Mouse (Mus musculus) macrophage (primary cell): ENCODE data around the gene Krt80. TPM values are rescaled to one million over a fixed set of nuclear protein-coding genes. Genes with fewer than 3 reads are reported as not detected.

Experiments used
- H3K27ac ChIP-seq: fragments of 350-480 bp; formaldehyde crosslinking; 2 replicates; pipeline ENCODE4 v1.9.0; 2021
- H3K36me3 ChIP-seq: fragments of 350-480 bp; formaldehyde crosslinking; 2 replicates; pipeline ENCODE4 v1.9.0; 2021; ENCODE audit errors: inconsistent target
- H3K4me3 ChIP-seq: fragments of 350-480 bp; formaldehyde crosslinking; 2 replicates; pipeline ENCODE4 v1.9.0; 2021; ENCODE audit errors: inconsistent target
- H3K79me2 ChIP-seq: fragments of 350-480 bp; formaldehyde crosslinking; 2 replicates; pipeline ENCODE4 v1.9.0; 2021; ENCODE audit errors: inconsistent target
- WGBS: methylation state at CpG from one replicate; pipeline ENCODE4 v1.1.7; 2026; ENCODE audit warnings: inconsistent platforms; ENCODE audit not compliant: missing documents; 5-methylcytosine and 5-hydroxymethylcytosine counted together
- polyA plus RNA-seq: library from polyadenylated mRNA; stranded (reverse); fragments of 250-400 nt; gene quantifications from 3 replicates; pipeline ENCODE4 v1.2.4, GENCODE M21; 2018; ENCODE audit warnings: inconsistent platforms

Gene Krt80
- polyA plus RNA-seq, 1 experiment from 2014 or later: 0.83 TPM

DNA sequence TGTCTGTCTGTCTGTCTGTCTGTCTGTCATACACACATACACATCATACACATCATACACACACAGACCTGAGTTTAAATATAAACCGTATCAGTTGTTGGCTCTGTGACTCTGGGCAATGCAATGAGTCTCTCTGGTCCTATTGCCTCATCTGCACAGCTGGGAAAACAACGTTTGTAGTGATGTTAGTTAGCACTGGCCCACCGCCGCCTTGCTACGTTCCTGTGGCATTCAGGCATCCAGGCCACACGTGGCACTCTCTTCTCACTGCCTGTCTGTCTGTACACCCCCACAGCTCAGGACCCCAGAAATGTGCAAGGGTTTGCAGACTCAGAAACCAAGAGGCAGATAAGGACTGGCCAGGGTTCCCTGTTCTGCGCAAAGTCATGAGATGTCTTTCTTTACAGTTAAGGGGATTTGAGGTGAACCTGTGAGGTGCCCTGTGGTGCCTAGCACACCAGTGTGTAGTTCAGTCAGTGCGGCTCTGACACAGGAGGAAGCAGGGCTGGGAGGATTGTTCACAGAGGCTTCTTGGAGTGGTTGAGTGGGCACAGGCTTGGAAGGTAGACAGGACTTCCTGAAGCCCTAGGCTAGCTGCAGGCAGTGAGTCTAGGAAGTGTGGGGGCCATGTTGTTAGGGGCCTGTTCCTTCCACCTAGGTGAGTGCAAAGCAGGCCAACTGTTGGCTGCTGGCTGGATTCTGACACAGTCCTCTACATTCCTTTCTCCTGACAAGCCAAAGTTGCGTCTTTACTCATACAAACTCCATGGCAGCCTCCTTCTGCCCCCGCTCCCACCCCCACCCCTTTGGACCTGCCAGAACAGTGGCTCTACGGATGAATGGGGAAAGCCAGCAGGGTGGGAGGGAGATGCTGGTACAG is 1.2 kb downstream of the Krt80 start:
- WGBS: 76% methylated on average over 11 of the region's 11 CpGs

DNA sequence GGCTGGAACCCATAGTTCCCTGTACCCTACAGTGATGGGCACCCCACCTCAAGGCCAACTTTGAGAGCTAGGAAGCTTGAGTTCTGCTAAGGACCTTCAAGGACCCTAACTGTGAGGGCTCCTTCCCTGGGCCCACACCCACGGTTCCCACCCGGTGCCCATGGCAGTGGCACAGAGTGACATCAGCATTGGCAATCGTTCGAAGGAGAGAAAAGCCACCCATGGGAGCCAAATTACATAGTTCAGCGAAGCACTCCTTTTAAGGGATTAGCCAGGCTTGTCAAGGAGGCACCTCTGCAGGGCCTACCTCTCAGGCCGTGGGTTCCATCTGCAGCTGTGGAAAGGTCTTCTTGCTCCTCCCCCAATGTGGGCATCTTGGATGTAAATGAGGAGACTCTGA is 1.9 kb downstream of the Krt80 start:
- Histone ChIP-seq H3K4me3 (no peak overlapping the region), H3K27ac (no peak overlapping the region), H3K36me3 (no peaks in the 10 kb centered on the region), H3K79me2 (no peaks in the 10 kb centered on the region)
- WGBS: 81% methylated on average over 6 of the region's 6 CpGs

More for the DNA sequence above, 1.2 kb downstream of the Krt80 start:
- Histone ChIP-seq H3K79me2 (no peaks in the 10 kb centered on the region), H3K27ac (no peak overlapping the region), H3K36me3 (no peaks in the 10 kb centered on the region), H3K4me3 (no peak overlapping the region)

DNA sequence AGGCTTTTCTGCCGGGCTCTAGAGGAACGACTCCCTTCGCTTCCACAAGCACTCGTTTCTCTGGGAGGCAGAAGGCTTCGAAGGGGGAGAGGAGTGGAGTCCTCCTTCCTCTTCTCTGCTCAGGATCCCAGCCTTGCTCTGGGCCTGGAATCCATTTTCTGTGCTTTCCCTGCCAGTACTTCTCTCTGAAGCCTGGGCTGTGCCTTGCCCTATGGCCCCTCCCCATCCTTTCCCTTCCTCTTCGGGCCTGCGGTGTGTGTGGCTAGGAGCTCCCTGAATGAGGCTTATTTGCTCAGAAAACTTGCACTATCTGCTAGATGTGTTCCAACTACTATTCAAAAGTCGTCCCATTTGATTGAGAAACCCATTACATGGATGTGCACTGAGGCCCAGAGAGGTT is 2.5 kb downstream of the Krt80 start:
- 0 out of 2 replicates have a peak overlapping the region, but pooled peaks have one; percentile 5 for H3K27ac ChIP-seq
- WGBS: 38% methylated on average over 7 of the region's 8 CpGs
- no peak overlapping the region for H3K4me3 ChIP-seq
- H3K36me3 ChIP-seq: no peaks in the 10 kb centered on the region
- no peaks in the 10 kb centered on the region for H3K79me2 ChIP-seq

DNA sequence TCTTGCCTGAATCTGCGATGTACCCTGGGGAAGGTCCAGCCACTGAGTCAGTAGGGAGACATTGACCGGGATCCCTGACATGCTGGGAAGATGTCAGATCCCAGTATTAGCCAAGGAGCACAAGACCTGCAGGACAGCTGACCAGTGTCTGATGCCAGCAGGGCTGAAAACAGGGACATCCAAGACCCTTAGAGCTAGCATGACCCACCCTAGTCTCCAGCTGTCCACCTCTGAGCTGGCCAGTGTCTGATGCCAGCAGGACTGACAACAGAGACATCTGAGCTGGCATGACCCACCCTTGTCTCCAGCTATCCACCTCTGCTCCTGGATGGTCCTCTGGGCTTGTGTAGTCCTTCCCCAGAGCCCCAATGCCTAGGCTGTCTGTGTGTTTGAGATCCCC is 3.0 kb downstream of the Krt80 start:
- H3K36me3 ChIP-seq: no peaks in the 10 kb centered on the region
- 100% methylated on average over 2 of the region's 2 CpGs for WGBS
- H3K27ac ChIP-seq: 0 out of 2 replicates have a peak overlapping the region, but pooled peaks have one; percentile 5
- H3K79me2 ChIP-seq: no peaks in the 10 kb centered on the region
- no peak overlapping the region for H3K4me3 ChIP-seq

DNA sequence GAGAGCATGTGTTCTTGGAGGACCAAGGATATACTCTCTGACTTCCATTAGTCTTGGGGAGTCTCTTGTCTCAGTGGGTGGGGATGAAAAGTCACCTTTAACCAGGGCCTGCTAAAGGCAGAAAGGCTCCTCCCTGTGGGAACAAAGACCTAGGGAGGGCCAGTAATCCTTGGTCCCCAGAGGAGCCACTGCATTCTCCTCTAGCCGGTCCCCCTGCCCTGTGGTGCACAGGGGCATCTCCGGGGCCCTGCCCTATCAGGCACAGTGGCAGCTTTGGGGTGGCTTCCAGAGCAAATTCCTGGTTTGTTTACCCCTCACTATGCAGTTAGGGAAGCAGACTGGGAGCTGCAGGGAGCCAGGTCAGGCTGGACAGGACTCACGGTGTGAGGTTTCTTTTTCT is 3.5 kb downstream of the Krt80 start:
- 93% methylated on average over 3 of the region's 3 CpGs for WGBS
- Histone ChIP-seq H3K4me3 (no peak overlapping the region), H3K36me3 (no peaks in the 10 kb centered on the region), H3K27ac (no peak overlapping the region), H3K79me2 (no peaks in the 10 kb centered on the region)

DNA sequence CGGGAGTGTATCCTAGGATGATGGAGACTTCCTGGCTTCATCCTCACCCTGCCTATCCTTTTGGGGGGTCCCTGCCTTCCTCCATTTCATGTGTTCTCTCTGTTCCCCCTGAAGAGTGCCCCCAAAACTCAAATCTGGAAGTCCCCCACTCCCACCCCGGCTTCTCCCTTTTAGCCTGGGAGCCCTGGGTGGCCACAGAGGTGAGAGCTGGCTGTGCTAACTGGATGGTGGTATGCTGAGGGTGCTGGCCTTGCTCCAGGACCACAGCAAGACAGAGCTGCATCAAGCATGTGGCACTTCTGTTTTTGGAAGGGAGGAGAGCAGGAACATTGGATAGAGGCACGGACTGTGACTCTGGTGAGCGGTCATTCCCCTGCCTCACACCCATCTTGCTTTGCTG is 4.2 kb downstream of the Krt80 start:
- 65% methylated on average over 4 of the region's 4 CpGs for WGBS
- Histone ChIP-seq H3K36me3 (no peaks in the 10 kb centered on the region), H3K27ac (no peak overlapping the region), H3K4me3 (no peak overlapping the region), H3K79me2 (no peaks in the 10 kb centered on the region)

DNA sequence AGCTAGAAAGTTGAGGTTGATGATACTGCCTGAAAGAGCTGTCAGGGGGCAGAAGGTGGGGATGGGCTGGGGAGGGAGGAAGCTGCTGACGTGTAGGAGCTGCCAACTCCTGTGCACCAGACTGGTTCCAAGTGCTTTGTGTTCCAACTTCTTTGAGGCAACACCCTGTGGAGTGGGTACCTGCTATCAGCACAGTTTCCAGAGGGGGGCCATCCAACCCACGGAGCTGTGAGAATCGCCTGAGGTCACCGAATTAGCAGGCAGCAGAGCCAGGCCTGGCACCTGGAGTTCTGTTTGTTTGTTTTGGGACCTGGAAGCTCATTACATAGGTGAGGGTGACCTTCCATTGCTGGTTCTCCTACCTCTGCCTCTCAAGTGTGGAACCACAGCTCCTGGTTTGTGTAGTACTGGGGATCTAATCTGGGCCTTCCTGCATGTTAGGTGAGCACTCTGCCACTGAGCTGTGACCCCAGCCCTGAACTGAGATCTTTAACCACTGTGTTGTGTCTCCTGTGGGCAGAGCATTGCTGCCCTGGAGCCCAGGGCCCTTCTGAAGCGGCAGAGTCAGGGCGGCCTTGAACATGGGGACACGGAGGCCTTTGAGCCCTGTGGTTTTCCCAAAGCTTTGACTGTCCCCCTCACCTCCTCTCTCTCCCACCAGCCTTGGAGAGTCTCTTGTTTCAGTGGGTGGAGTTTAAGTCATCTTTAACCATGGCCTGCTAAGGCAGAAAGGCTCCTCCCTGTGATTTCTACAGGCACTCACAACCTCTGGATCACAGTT is 4.9 kb downstream of the Krt80 start:
- H3K27ac ChIP-seq: no peak overlapping the region
- no peaks in the 10 kb centered on the region for H3K79me2 ChIP-seq
- H3K36me3 ChIP-seq: no peaks in the 10 kb centered on the region
- no peak overlapping the region for H3K4me3 ChIP-seq
- WGBS: 93% methylated on average over 7 of the region's 7 CpGs

DNA sequence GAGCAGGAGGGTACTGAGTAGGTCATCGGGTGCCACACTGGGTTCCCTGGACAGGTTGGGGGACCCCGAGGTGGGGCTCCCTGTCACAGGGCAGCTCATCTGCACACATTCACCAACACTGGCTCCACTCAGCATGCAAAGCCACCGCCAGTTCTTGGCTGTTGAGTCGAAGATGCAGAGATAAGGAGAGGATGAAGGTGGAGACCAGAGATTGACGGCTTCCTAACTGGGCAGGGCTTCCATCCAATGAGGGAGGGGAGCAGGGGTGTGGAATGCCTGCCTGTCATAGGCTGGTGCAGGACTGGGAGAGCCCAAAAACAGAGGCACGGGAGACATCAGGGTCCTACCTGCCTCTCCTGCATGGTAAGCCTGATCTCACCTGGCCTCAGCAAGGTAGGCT is 5.5 kb downstream of the Krt80 start:
- H3K79me2 ChIP-seq: no peaks in the 10 kb centered on the region
- H3K4me3 ChIP-seq: no peak overlapping the region
- no peak overlapping the region for H3K27ac ChIP-seq
- 54% methylated on average over 4 of the region's 6 CpGs for WGBS
- no peaks in the 10 kb centered on the region for H3K36me3 ChIP-seq

DNA sequence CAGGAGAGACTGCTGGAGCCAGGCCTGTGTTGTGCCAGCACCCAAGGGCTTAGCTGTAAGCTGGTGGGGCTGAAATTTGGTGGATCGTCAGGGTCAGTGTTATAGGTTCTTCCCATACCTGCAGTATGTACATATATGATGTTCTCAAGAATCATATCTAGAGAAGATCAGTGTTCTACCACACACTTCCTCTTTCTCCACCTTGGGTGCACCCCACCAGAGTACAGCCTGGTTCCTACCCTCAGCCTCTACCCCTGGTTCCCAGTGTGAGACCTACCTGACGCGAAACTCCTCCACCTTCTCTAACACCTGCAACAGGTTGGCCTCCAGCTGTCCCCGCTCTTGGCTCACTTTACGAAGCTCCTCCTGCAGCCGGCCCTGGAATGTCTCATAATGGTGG is 6.0 kb downstream of the Krt80 start:
- H3K27ac ChIP-seq: no peak overlapping the region
- H3K79me2 ChIP-seq: no peaks in the 10 kb centered on the region
- H3K4me3 ChIP-seq: no peak overlapping the region
- 60% methylated on average over 6 of the region's 6 CpGs for WGBS
- no peaks in the 10 kb centered on the region for H3K36me3 ChIP-seq

DNA sequence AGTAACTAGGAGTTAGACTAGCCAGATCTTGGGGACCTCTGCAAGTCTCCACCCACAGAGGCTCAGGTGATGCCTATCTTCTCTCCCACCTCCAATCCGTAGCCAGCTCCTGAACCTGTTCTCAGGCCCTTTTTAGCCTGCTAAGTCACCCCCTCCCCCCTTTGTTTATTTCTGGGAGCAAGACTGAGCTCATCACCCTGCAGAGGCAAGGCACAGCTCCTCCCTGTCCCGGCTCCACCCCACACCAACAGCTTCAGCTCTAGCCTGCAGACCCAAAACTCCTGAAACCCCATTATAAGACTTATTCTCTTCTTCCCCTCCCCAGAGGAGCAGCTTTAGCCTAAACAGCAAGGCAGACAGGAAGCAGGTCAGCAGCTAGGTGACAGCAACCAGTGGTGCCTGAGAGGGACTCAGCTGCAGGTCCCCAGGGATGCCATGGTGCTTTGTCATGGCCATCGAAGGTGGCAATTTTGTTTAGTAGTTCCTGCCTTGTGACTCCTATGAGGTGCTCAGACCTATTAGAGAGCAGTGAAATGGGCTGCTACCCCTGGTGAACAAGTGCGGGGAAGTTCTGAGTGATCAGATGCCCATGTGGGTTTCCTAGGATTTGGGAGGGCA is 7.5 kb downstream of the Krt80 start:
- WGBS: 63% methylated on average over 4 of the region's 4 CpGs
- no peak overlapping the region for H3K4me3 ChIP-seq
- no peak overlapping the region for H3K27ac ChIP-seq
- H3K36me3 ChIP-seq: no peaks in the 10 kb centered on the region
- H3K79me2 ChIP-seq: no peaks in the 10 kb centered on the region

DNA sequence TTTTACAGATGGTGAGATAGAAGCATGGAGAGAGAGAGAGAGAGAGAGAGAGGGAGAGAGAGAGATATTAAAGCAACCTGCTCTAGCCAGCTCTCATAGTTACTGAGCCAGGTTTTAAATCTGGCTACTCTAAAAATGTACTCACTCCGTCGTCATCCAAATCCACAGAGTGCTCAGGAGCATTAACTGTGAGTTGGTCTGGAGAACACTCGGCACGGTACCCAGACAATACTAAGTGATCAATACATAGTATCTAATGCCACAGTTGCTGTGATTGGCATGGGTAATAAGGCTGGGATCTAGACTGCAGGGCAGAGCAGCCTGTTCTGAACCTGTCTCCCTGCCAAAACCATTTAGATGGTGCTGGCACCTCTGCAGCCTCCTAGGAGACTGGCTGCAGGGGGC is 14.6 kb downstream of the Krt80 start:
- H3K4me3 ChIP-seq: no peak overlapping the region
- H3K27ac ChIP-seq: no peak overlapping the region
- H3K36me3 ChIP-seq: no peaks in the 10 kb centered on the region
- H3K79me2 ChIP-seq: no peaks in the 10 kb centered on the region
- WGBS: 95% methylated on average over 4 of the region's 4 CpGs

DNA sequence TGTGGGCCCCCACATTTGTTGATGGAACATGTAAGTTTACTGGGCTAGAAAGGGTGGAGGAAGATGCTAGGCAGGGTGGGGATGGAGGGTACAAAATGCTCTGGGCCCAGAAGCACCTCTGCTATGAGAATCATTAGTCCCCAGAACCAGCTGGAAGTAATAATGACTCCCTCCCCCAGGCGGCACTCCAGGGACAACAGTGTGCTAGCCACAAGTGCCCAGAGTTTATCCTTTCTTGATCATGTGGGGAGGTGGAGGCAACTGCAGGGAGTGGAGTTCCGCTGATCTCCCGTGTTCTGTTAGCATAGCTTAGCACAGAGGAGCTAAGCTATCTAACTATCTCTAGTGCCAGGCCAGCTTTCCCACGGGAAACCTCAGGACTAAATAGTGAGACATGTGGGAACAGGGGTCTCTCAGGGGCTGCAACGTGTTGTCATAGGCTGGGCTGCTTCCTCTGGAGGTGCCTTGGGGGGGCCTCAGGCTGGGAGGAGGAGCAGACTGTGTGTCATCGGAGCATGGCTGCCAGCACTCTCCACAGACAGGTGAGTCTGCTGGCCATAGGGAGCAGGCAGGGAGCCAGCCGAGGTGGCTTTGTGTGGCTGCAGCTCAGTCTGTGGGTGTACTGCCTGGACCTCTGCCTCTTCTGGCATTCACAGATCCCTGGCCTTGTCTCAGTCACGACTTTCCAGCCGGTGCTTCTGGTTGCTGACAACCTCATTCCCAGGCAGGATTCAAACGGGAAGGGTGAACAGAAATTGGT is 17.1 kb downstream of the Krt80 start:
- Histone ChIP-seq H3K4me3 (no peak overlapping the region), H3K79me2 (no peaks in the 10 kb centered on the region), H3K27ac (no peak overlapping the region), H3K36me3 (no peaks in the 10 kb centered on the region)
- WGBS: 92% methylated on average over 10 of the region's 10 CpGs

DNA sequence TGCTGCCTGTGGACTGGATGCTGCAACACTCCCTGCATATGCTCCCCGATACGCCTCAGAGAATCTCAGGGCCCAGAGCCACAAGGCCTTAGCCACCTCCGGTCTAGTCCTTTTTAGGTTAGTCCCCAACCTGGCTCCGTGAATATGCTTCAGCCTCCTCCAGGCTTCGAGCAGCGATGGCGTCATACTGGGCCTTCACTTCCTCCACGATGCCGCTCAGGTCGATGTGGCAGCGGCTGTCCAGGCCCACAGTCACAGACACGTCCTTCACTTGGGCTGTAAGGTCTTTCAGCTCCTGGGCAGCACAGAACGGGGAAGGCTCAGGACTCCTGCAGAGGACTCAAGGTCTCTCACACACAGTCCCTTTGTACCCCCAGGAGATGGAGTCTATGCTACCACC is 17.9 kb downstream of the Krt80 start:
- H3K4me3 ChIP-seq: no peak overlapping the region
- H3K27ac ChIP-seq: no peak overlapping the region
- 67% methylated on average over 13 of the region's 13 CpGs for WGBS
- no peaks in the 10 kb centered on the region for H3K79me2 ChIP-seq
- H3K36me3 ChIP-seq: no peaks in the 10 kb centered on the region

DNA sequence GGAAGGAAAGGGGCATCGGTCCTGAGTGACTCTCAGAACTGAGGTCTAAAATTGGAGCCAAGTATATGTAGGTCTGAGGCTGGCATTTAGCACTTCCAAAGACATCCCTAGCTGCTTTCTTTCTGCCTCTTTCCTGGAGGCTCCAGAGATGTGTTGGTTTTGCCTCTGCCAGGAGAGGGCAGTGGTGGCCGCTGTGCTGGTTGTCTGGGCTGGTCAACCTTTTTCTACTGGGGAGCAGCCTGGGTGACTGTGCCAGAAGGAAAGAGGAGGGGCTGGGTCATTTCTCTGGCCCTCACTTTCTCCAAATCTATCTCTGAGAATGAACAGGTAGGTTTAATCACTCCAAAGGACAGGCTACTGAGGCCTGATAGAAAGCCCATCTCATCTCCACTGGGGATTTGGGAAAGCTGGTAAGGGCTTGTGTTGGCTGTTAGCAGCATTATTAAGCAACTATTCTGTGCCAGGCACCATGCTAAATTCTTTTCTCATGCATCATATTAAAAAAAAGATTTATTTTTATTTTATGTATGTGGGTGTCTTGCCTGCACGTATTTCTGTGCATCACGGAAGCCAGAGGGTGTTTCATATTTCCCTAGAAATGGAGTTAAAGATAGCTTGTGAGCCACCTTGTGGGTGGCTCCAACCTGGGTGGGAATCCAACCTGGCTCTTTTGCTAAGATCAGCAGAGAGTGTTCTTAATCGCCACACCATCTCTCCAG is 28.0 kb downstream of the Krt80 start:
- Histone ChIP-seq H3K79me2 (no peaks in the 10 kb centered on the region), H3K27ac (no peak overlapping the region), H3K36me3 (no peaks in the 10 kb centered on the region), H3K4me3 (no peak overlapping the region)
- 67% methylated on average over 5 of the region's 5 CpGs for WGBS
